Mouse (Mus musculus) CH12.LX (cell line): ENCODE data around the gene Cdc42ep1.

Experiments used
- BHLHE40 ChIP-seq: IDR thresholded peaks from 2 replicates; pipeline ENCODE4 v1.6.1; 2011; ENCODE audit warnings: mild to moderate bottlenecking, low read depth, low read length, improper control_type of control experiment
- MAZ ChIP-seq: IDR thresholded peaks from 2 replicates; pipeline ENCODE4 v1.6.1; 2012; ENCODE audit warnings: low read depth, mild to moderate bottlenecking, inconsistent platforms, low read length, improper control_type of control experiment, moderate library complexity
- TCF12 ChIP-seq: IDR thresholded peaks from 2 replicates; pipeline ENCODE4 v1.6.1; 2014; ENCODE audit warnings: low read depth, mild to moderate bottlenecking, inconsistent platforms, low read length, improper control_type of control experiment
- USF1 ChIP-seq: IDR thresholded peaks from 2 replicates; pipeline ENCODE4 v1.6.1; 2014; ENCODE audit warnings: low read depth, mild to moderate bottlenecking, inconsistent platforms, low read length, improper control_type of control experiment

DNA sequence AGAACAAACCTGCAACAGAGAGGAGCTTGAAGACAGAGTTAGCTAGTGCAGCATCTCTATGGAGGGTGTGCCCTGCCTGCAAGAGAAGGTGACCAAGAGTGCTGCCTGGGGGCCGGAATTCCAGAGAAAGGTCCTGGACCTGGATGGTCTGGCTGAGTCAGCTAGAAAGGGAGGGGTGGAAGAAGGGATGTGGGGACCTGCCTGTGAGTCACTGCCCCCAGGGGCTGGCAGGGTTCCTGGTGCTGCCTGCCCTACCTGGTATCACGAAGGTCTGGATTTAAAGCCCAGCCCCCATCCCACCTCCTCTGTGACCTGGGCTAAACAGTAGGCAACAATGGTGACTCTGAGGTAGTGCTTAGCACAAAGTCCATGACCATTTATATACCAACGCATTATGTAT lies 35.3 kb upstream of the Cdc42ep1 start:
- TF ChIP-seq MAZ (no peak), USF1 (no peak), TCF12 (no peak), BHLHE40 (no peak)
